Mouse (Mus musculus) erythroblast, embryonic 14.5 days (primary cell): ENCODE measurements around the gene Magi1.

Source experiments
- GATA1 ChIP-seq: IDR thresholded peaks from 2 replicates; pipeline ENCODE4 v1.6.1; 2012; ENCODE audit warnings: low read length, inconsistent platforms, mixed read lengths
- TAL1 ChIP-seq: IDR thresholded peaks from 3 replicates; pipeline ENCODE4 v1.6.1; 2012; ENCODE audit warnings: low read length, inconsistent platforms, mixed read lengths

GRCm38 (mm10) chr6:94162918-94163317, 120.8 kb downstream of the Magi1 start:
- TF ChIP-seq GATA1 (no peak), TAL1 (no peak)
